Mouse (Mus musculus) adrenal gland, adult 18-20 months (tissue): ENCODE data around the gene Kcnj11. TPM values are rescaled to one million over a fixed set of nuclear protein-coding genes. Genes with fewer than 3 reads are reported as not detected.

Source experiments
- DNase-seq, 2 experiments: peaks; one replicate each; pipeline ENCODE4 v3.0.0; 2021 to 2022; ENCODE audit warnings: low spot score in 2 of 2
- total RNA-seq, 2 experiments: library from RNA; stranded (reverse); gene quantifications; 1 replicate in 1 of 2; 2 replicates in 1 of 2; pipeline ENCODE4 v1.2.3; 2021

The Kcnj11 gene
- total RNA-seq, 2 experiments from 2014 or later: 2.8 to 4.6 TPM

- no peak for DNase-seq
These were observed 4.9 kb upstream of the Kcnj11 start for GRCm38 (mm10) chr7:46105484-46105883.

DNA sequence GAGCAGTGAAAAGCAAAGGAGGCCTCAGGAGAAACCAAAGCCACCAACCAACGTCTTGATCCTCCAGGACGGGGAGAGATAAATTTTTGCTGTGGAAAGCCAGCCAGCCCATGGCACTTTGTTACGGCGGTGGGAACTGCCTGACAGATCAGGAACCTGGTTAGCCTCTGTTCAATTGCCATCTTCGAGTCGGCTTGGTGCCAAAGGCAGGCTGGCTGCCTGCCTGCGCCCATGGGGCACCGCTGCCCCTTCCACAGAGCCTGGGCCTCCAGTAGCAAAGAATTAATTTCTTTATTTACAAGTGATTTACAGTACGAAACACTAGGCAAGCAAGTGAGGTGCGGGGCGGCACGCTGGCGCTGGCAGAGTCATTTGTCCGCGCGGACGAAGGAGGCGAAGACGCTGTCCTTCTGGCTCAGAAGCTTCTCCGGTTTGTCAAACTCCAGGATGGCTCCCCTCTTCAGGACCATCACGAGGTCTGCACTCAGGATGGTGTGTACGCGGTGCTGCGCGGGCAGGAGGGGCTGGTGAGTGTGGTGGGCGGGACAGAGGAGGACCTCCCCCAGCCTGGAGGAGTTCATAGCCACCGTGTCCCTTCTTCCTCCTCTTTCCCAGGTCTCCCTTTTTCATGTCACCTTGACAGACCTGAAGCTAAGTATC, 3.8 kb upstream of the Kcnj11 start:
- DNase-seq: no peak

GRCm38 (mm10) chr7:46103771-46104170, 3.2 kb upstream of the Kcnj11 start:
- DNase-seq: no peak

DNA sequence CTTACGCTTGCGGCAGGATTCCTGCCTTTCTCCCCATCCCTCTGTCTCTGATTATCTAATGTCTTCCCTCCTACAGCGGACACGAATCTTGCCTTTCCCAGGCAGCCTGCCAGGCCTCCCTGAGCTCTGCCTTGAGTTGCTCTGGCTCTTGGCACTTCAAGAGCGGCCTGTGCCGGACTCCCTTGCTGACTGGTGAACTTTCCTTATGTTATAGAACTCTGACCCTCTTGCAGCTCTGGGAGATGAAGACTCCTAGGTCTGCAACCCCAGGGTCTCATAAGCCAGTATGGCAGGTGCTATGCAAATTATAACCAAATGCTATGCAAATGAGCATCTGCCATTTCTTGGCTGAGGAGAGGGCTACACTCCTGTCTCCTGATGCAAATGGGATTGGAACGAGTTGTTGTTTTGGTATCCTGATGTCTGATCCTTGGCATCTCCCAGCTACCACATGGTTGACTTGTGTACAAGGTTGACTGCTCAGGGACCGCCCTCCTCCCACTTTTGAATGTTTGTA, 2.6 kb upstream of the Kcnj11 start:
- no peak for DNase-seq

DNA sequence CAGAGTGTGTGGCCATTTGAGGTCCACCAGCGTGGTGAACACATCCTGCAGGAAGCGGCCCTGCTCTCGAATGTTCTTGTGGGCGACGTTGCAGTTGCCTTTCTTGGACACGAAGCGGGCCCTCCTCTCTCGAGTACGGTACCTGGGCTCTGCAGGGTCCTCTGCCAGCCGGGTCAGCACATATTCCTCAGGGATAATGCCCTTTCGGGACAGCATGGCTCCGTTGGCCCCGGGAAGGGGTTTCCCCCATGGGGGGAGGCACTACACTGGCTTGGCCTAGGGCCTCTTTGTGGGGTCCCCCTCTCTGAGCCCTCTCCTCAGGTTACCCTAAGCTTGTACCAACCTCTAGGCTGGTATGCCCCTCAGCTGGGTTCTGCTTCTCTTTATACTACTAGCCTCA, 882 bp downstream of the Kcnj11 start:
- no peak for DNase-seq

DNA sequence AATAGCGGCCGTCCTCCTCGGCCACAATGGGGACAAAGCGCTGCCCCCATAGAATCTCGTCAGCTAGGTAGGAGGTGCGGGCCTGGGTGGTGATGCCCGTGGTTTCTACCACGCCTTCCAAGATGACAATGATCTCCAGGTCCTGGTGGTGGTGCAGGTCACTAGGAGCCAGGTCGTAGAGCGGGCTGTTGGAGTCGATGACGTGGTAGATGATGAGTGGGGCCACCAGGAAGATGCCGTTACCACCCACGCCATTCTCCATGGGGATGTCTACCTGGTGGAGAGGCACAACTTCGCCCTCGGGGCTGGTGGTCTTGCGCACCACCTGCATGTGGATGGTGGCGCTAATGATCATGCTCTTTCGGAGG, 1.7 kb downstream of the Kcnj11 start:
- no peak for DNase-seq

DNA sequence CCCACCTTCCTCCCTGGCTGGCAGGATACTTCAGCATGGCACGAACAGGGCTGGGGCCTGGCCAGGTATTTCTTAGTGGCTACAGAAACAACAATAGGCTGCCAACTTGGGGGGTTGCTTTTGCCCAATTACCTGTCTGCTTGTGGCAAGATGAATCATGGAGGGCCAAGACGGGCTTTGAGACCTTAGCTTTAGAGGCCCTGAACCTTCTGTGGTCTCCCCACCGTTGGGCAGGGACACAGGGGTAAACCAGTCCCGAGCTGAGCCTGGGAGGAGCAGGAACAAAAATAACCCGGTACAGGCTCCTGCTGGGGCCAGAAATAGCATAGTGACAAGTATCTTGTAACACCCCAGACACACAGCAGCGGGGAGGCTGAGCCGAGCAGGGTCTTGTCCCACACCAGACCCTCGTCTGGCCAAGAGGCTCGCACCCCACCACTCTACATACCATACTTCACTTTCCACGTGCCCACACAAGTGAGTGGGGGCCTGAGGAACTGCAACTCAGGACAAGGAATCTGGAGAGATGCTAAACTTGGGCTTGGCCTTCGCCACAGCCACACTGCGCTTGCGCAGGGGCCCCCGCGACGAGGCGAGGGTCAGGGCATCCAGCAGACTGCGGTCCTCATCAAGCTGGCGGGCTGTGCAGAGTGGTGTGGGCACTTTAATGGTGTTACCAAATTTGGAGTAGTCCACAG, 2.2 kb downstream of the Kcnj11 start:
- DNase-seq: no peak

DNA sequence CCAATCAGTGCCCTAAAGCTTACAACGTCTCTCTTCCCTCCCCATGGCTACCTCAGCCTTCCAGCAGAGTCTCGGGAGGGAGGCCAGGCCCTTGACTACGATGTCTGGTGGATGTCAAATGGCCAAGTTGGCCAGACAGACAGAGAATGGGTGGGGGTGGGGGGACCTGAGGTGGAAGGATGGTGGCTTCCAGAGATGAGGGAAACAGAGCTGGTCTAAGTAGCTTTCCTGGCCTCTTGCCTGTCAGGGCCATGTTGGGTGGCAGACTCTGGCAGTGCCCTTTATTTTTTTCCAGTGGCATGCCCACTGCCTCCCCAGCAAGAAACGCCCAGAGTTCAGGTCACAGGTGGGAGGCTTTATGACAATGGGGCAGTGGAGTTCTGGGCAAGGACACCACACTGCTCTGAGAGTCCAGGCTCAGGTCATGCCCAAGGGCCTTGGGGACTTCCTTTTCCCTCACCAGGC, 3.2 kb downstream of the Kcnj11 start:
- no peak for DNase-seq

DNA sequence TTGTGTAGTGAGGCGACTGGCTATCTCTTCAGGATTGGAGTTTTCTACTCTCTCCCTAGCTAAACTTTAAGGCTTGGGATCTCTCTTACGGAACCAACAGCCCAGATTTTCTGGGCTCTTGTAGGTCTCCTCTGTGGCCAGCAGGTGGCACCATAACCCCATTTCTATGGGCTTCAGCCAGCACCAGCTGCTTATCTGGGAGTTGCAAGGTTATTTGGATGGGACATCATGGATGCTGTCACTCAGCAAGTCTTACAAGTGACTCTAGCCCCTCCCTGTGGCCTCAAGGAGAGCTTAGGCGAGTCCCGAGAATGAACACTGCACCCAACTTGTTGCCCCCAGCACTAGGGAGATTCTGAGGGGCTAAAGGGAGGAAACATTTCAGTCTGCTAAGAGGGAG, 4.4 kb downstream of the Kcnj11 start:
- peak; percentile 61 to 71 for DNase-seq

GRCm38 (mm10) chr7:46092803-46093202, 7.8 kb downstream of the Kcnj11 start:
- DNase-seq: no peak

DNA sequence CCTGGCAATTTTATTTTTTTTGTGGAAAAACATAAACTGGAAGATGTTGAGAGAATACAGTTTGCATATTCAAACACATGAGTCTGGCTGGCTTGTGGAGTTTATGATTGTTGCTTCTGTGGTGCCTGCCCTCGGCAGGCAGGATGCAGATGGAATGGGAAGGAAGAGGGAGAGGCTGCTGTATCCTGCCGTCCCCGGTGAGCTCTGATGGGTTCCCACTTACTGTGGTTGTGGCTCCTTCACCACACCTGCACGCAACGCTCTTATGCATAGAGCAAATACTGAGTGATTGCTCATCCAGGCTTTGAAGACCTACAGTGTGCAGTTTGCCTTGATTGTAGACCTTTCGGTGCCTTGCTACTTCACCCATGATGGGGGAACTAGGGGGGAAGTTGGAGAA, 12.3 kb downstream of the Kcnj11 start:
- no peak for DNase-seq

DNA sequence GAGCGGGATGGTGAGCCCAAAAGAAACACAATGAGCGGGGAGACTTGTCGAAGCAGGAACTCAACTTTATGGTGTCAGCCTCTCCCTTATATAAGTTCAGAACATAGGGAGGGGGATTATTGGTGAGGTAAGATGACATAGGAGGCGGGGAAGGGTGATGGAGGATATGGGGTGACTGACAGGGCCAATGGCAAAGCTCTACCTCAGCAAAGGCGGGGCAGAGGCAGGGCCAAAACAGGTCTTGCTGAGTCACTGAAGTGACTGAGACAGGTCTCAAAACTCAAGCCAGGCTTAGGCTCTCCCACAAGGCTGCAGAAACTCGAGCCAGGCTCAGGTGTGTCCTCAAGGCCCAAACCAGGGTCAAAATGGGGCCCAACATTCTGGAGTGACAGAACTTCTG, 14.2 kb downstream of the Kcnj11 start:
- DNase-seq: no peak

GRCm38 (mm10) chr7:46084839-46085513, 15.6 kb downstream of the Kcnj11 start:
- DNase-seq: no peak

DNA sequence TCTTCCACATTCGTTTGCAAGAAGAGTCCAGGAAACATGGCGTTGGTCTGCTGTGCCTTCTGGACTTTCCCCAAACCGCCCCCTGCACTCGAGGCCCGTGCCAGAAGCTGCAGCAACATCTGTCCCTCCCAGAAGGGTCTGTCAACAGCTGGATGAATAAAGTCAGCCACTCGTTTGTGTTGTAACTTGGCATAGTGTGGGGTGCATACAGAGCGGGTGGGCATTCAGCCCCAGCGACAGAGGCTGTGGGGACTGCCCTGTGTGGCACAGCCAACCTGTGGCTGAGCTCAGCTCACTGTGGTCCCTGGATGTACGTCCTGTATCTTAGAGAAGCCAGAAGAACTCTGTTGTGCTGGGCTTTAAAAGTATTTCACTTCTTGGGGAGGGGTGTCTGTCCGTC, 16.5 kb downstream of the Kcnj11 start:
- no peak for DNase-seq

DNA sequence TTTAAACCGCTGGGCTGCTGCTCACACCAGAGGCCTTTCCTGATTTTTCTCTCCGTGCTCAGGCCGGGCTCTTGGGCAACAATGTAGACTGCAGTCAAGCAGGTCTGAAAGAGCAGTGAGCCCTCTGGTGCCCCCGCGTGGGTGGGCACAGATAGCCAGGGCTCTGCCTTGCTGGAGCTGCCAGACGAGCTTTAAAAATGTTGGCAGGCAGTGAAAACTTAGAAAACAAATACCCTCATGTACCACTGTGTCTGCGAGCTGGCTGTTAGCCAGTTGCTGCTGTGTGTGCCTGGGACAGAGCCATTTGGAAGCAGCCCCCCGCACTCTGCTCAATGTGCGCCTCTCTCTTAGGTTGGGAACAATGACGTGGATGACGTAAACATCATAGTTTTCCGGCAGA, 22.9 kb downstream of the Kcnj11 start:
- DNase-seq: no peak

DNA sequence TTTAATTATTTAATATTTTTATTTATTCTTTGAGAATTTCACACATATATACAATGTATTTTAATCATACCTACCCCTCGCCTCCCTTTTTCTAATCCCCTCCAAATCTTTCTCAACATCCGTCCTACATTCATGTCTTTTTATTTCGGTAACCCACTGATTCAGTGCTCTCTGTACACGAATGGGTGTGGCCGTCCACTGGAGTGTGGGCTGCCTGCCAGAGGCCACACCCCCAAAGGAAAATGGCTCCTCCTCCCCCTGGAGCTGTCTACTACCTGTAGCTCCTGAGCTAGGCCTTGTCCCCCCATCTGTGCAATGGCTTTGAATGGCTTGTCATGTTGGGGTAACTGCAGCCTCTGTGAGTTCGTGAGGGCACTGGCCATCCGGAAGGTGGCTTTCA, 23.7 kb downstream of the Kcnj11 start:
- DNase-seq: no peak

DNA sequence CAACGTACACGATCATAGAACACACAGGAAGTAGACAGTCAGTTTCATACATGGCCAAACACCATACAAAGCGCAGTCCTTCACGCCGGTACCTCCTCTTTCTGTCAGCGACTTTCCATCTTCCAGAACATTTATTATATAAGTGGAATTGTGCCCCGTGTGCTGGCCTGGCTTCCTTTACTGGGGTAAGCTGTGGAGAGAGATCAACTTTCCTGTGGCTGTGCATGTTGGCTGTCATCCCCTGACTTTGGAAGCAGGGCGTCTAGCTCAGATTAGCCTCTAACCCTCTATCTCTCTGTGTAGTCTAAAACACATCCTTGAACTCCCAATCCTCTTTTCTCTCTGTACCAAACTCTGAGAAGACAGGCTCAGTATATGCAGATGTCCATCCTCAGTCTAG, 31.7 kb downstream of the Kcnj11 start:
- DNase-seq: no peak

- DNase-seq: no peak
These were observed 37.3 kb downstream of the Kcnj11 start for GRCm38 (mm10) chr7:46063296-46063695.

- DNase-seq: no peak
These were observed 39.0 kb downstream of the Kcnj11 start for GRCm38 (mm10) chr7:46061614-46062013.

DNA sequence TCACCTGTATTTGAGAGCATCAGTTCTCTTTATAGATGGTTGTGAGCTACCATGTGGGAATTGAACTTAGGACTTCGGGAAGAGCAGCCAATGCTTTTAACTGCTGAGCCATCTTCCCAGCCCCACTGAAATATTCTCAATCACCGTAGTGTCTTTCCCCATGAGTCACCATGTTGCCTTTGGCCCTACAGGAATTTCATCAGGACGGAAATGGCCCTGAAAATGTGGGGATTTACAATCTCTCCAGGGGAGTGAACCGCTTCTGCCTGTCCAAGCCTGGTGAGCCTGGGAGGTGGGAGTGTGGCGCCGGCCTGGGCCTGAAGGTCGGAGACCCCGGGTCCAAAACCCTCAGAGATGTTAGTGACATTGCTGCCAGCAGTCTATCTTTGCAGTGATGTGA, 39.9 kb downstream of the Kcnj11 start:
- no peak for DNase-seq

DNA sequence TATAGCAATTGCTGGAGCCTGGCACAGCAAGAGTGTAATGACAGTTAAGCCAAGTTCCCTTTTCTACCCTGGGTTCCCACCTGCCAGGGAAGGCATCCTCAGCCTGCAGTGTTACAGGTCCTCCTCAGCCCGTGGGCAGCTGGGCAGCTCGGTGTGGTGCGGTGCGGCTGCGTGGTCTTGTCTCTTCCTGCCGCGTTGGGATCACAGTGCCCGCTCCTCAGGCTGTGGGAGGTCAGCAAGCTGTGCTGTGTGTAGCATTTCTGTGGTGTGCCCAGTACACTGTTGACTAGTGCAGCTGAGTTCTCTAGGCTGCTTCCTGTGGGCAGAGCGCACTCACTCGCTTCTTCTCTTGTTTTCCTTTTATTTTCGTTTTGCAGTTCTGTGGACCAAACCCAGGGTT, 41.7 kb downstream of the Kcnj11 start:
- no peak for DNase-seq

GRCm38 (mm10) chr7:46053566-46053965, 47.0 kb downstream of the Kcnj11 start:
- DNase-seq: no peak
